Mouse (Mus musculus) kidney, adult 2 months (tissue): Measurements from ENCODE around the gene Sln. TPM values are rescaled to one million over a fixed set of nuclear protein-coding genes. Genes with fewer than 3 reads are reported as not detected.

Experiments
- DNase-seq: peaks from one replicate; pipeline ENCODE4 v3.0.0; 2021
- H3K27ac ChIP-seq: fragments of 200-500 bp; 2 replicates; pipeline ENCODE4 v1.5.1; 2012; ENCODE audit warnings: low read depth, low read length, control low read depth, inconsistent platforms; ENCODE audit not compliant: insufficient read depth
- H3K27me3 ChIP-seq: fragments of 200-500 bp; replicated peaks from 2 replicates; pipeline ENCODE4 v1.6.1; 2012; ENCODE audit warnings: mild to moderate bottlenecking, moderate library complexity, low read length, inconsistent platforms; ENCODE audit not compliant: control insufficient read depth, insufficient read depth
- H3K36me3 ChIP-seq: fragments of 200-500 bp; 2 replicates; pipeline ENCODE4 v1.6.1; 2012; ENCODE audit warnings: mild to moderate bottlenecking, moderate library complexity, low read length, inconsistent platforms; ENCODE audit not compliant: control insufficient read depth, insufficient read depth
- H3K4me1 ChIP-seq: fragments of 200-500 bp; 2 replicates; pipeline ENCODE4 v1.6.1; 2011; ENCODE audit warnings: low read length; ENCODE audit not compliant: control insufficient read depth, insufficient read depth
- H3K4me3 ChIP-seq: fragments of 200-500 bp; 2 replicates; pipeline ENCODE4 v1.5.1; 2011; ENCODE audit warnings: mild to moderate bottlenecking, low read depth, low read length, control low read depth; ENCODE audit not compliant: insufficient read depth
- CTCF ChIP-seq: fragments of 200-500 bp; conservative IDR thresholded peaks from 2 replicates; pipeline ENCODE4 v1.5.1; 2011; ENCODE audit warnings: low read depth, mild to moderate bottlenecking, control low read depth, low read length, moderate library complexity, mixed read lengths; ENCODE audit not compliant: insufficient read depth, insufficient read length
- POLR2A ChIP-seq: fragments of 200-500 bp; IDR thresholded peaks from one replicate; pipeline ENCODE4 v1.6.1; 2011; ENCODE audit warnings: low read depth, low read length, control low read depth
- WGBS: fragments of 180-500 bp; shearing (Covaris S2); methylation state at CpG from one replicate; pipeline ENCODE4 v1.1.7; 2018; 5-methylcytosine and 5-hydroxymethylcytosine counted together
- polyA plus RNA-seq: library from polyadenylated mRNA; depleted of rRNA; stranded (reverse); fragments of >200 nt; gene quantifications from 2 replicates; pipeline ENCODE4 v1.2.3, GENCODE M21; 2012; rRNA removed

The Sln gene
- polyA plus RNA-seq, 1 experiment: 7.1 TPM

GRCm38 (mm10) chr9:53903215-53903842, 53.4 kb downstream of the Sln start:
- no peak for DNase-seq
- WGBS: 90% methylated on average over 7 of the region's 7 CpGs
- Histone ChIP-seq H3K36me3 (no peaks in the 10 kb centered on the region), H3K4me3 (no peak overlapping the region), H3K27ac (no peak overlapping the region), H3K27me3 (peaks cover 2% of the 10 kb centered on the region; the same call in 1 of the 2 replicates), H3K4me1 (no peaks in the 10 kb centered on the region)
- no peak for TF ChIP-seq CTCF
- TF ChIP-seq POLR2A: no peak

Other genes with a start within 250 kb of the Sln start
- 134 and 154 TPM in 2 replicates for gene Acat1, start 239.8 kb upstream of the Sln start, polyA plus RNA-seq
- 4.2 and 5.4 TPM in 2 replicates for gene Cul5, start 180.2 kb upstream of the Sln start, polyA plus RNA-seq
- 0.08 and 0.11 TPM in 2 replicates for gene Rab39, start 143.9 kb upstream of the Sln start, polyA plus RNA-seq
- 16.3 and 18.2 TPM in 2 replicates for gene Slc35f2, start 78.6 kb upstream of the Sln start, polyA plus RNA-seq
- 0.30 TPM in 2 replicates for gene Elmod1, start 125.1 kb downstream of the Sln start, polyA plus RNA-seq
- gene Tnfaip8l3, start 218.2 kb downstream of the Sln start, polyA plus RNA-seq: 0.11 and 0.14 TPM in 2 replicates